ENCODE assay signal across 21 mouse cellular contexts in the genomic region with DNA sequence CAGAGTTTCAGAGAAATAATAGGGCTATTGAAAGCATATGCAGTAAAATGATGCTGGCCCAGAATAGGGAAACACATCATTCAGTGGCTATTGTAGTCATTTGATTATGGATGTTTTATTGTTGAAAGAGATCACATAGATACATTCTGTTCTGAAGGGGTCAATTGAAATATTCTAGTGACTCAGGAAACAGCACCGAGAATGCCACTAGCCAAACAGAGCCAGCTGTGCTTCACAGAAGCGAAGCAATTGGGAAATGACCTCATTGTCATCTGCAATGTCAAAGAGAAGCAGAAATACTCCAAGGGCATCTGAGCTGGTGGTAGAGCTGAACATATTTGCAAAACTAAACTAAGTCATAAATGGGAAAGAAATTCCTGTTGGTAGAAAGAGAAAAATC.
"Had no signal": no experiment of that assay in that cellular context is flagged by ENCODE, and none has a peak within 500 bp of the region (broad histone marks: within the 10 kb centered on the region; RNA-seq: fewer than 3 reads in every experiment).

No protein-coding gene starts in this region.

- DNase-seq: liver, postnatal 0 days; lung, adult 2 months; lung, postnatal 14 days; lung, postnatal 4 days; midbrain, embryonic 14.5 days; retina, postnatal 1 day; right cerebral cortex, adult 18-20 months; right cerebral cortex, postnatal 25 days; right cerebral cortex, postnatal 4 days; spleen, adult 18-20 months; thymus, adult 18-20 months; thymus, postnatal 14 days; thymus, postnatal 36 days had no signal

- H3K36me3 ChIP-seq: liver, embryonic 15.5 days; lung, embryonic 15.5 days; midbrain, embryonic 10.5 days; midbrain, embryonic 12.5 days; neural tube, embryonic 13.5 days; neural tube, embryonic 15.5 days had no signal

- H3K4me2 ChIP-seq: liver, embryonic 15.5 days; lung, embryonic 15.5 days; midbrain, embryonic 12.5 days; neural tube, embryonic 13.5 days; neural tube, embryonic 15.5 days had no signal

- ATAC-seq: liver, postnatal 0 days; lung, postnatal 0 days had no signal

- H3K9ac ChIP-seq: liver, embryonic 15.5 days; liver, postnatal 0 days; lung, embryonic 15.5 days; midbrain, embryonic 12.5 days; neural tube, embryonic 13.5 days; neural tube, embryonic 15.5 days had no signal

- H3K27ac ChIP-seq: liver, embryonic 15.5 days; lung, embryonic 15.5 days; midbrain, embryonic 10.5 days; midbrain, embryonic 12.5 days; neural tube, embryonic 13.5 days; neural tube, embryonic 15.5 days had no signal

- H3K4me3 ChIP-seq: liver, embryonic 15.5 days; lung, embryonic 15.5 days; midbrain, embryonic 10.5 days; midbrain, embryonic 12.5 days; myocyte; neural tube, embryonic 13.5 days; neural tube, embryonic 15.5 days had no signal

- H3K9me3 ChIP-seq: lung, embryonic 15.5 days; midbrain, embryonic 10.5 days; midbrain, embryonic 12.5 days; neural tube, embryonic 13.5 days; neural tube, embryonic 15.5 days had no signal

- H3K4me1 ChIP-seq: liver, embryonic 15.5 days; lung, embryonic 15.5 days; midbrain, embryonic 10.5 days; midbrain, embryonic 12.5 days; neural tube, embryonic 13.5 days; neural tube, embryonic 15.5 days had no signal

- H3K27me3 ChIP-seq: liver, embryonic 15.5 days; lung, embryonic 15.5 days; midbrain, embryonic 12.5 days; neural tube, embryonic 13.5 days; neural tube, embryonic 15.5 days had no signal
